Mouse (Mus musculus): ENCODE measurements around the gene Rassf3.

The Rassf3 gene

DNA sequence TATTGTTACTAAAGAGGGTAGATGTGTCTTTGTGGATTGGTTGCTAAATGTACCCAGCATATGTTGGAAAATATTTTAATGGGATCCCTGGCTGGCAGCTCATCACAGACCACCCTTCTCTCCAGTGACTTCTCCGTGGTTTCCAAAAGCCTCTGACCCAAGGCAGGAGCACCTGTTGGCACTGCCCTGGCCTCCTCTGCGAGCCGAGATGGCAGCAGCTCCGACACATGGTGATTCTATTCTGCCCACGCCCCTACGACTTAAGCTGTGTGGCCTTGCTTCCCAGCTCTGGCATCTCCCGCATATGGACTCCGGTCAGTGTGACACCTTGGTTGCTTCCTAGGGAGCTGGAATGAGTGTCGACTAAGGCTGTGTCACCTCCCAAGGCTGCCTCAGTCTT lies 73.0 kb downstream of the Rassf3 start:
- no peak for DNase-seq (ENCODE audit: low read depth, low spot score)

DNA sequence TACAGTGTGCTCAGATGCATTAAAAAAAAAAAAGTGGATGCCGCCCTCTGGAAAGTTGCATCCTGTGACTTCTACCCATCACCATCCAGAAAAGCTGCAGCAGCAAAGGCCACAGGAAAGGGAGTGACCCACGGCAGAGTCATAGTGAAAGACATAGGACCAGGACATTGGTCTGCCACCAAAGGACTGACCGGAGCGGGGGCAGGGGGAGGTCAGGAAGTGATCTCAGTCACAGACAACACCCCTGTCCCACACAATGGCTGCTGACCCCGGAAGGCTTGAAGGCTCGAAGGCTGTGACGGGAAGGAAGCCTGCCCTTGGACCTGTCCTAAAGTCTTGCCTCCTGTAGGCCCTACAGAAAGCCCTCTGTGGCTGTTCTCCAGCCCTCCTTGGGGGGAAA lies 75.1 kb downstream of the Rassf3 start:
- no peak for DNase-seq (ENCODE audit: low read depth, low spot score)

DNA sequence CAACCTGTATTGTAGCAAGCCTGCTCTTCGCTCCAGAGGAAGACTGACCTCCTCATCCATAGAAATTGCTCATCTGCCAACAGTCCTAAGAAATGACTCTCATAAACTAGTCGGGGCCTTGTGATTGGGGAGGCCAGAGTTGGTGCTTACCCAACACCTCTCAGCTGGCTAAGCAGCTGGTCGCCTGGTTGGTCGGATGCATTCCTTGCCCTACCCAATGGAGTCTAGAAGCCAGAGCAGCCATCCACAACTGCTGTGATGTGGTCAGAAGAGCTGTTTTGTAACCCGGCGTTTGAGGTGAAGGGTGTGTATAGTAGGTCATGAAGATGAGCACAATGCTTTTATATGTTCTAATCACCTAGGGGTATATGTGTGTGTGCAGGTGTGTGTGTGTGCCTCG lies 77.5 kb downstream of the Rassf3 start:
- DNase-seq (ENCODE audit: low read depth, low spot score) = no peak

DNA sequence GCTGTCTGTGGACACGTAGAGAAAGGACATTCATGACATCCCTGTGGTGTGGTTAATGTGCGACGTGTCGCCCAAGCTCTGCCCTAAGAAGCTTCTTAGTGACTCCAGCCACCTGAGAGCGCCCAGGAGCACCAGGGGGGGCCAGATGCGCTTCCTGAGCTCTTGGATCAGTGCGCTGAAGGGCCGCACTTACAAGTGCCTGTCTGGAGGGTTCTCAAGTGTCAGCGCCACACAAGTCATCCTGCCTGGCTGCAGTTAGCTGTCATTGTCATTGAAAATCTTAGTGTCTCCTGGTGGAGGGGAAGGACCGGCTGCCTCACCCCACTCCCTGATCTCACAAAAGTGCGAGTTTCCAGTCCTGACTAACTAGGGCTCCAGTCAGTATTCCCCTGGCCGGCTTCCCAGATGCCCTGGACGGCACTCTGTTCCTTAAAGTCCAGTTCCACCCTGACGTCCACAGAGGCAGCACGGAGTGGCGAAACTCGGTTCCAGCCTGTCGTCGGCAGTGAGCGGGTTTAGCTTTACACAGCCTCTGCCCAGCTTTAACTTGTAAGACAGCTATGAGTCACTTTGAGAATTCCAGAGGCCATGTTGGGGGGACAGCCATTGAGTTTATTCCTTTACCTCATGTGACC lies 80.5 kb downstream of the Rassf3 start:
- DNase-seq (ENCODE audit: low read depth, low spot score) = no peak

- DNase-seq (ENCODE audit: low read depth, low spot score) = no peak
These were observed 81.3 kb downstream of the Rassf3 start for GRCm38 (mm10) chr10:121394789-121395325.

DNA sequence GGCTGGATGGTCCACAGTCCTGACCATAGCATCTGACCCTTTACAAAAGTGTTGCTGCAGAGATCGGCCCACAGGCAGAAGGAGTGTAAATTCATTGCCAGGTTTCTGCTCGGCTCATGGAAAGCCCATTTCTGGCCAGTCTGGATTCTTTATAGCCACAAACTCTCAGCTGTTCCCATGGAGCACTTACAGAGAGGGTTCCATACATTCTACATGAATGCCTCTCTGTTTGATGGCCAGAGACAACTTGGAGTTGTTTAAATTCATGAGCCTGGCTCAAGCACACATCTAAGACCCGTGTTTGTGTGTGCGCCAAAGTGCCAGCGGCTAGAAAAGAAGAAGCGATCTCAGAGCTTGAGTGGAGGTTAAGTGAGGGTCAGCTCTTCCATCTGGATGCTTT lies 81.9 kb downstream of the Rassf3 start:
- DNase-seq (ENCODE audit: low read depth, low spot score) = no peak

- no peak for DNase-seq (ENCODE audit: low read depth, low spot score)
These were observed 84.2 kb downstream of the Rassf3 start for GRCm38 (mm10) chr10:121391901-121392300.

GRCm38 (mm10) chr10:121390602-121391001 lies 85.5 kb downstream of the Rassf3 start:
- DNase-seq (ENCODE audit: low read depth, low spot score) = no peak

DNA sequence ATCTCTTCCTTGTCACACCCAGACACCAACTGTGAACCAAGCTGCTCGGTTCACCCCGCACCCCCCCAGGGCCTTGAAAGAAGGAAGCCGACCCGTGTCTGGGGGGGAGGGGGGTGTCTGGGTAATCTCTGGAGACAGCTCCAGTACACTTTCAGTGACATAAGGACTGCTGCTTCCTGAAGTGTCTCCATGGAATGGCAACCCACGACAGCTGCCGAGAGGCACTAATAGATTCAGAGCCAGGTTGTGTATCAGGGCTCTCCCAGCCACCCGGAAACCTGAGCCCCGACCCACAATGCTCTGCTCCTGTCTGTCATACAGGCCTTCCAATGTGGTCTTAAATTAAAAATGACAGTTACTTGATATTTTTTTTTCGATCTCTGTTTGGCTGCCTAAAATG lies 89.8 kb downstream of the Rassf3 start:
- DNase-seq (ENCODE audit: low read depth, low spot score) = no peak

- DNase-seq (ENCODE audit: low read depth, low spot score) = no peak
These were observed 90.5 kb downstream of the Rassf3 start for GRCm38 (mm10) chr10:121385695-121386094.

- no peak for DNase-seq (ENCODE audit: low read depth, low spot score)
These were observed 91.4 kb downstream of the Rassf3 start for GRCm38 (mm10) chr10:121384710-121385109.

- DNase-seq (ENCODE audit: low read depth, low spot score) = no peak
These were observed 94.9 kb downstream of the Rassf3 start for GRCm38 (mm10) chr10:121381280-121381679.

DNA sequence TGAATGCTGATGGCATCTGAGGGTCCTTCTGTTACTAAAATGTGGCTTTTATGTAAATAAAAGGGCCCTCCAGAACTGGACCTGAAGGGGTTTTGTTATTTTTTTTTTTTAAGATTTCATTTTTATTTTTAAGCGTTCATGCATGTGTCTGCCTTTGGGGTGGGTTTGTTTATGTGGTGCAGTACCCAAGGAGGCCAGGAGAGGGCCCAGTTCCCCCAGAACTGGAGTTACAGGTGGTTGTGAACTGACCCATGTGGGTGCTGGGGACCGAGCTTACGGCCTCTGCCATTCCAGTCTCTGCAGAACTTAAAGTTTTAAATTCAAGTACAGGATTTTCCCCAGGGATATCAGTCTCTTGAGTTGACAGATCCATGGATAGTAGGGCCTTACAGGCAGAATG lies 96.8 kb downstream of the Rassf3 start:
- DNase-seq (ENCODE audit: low read depth, low spot score) = peak; percentile 49

GRCm38 (mm10) chr10:121376530-121377271 lies 99.4 kb downstream of the Rassf3 start:
- DNase-seq (ENCODE audit: low read depth, low spot score) = peak; percentile 69

DNA sequence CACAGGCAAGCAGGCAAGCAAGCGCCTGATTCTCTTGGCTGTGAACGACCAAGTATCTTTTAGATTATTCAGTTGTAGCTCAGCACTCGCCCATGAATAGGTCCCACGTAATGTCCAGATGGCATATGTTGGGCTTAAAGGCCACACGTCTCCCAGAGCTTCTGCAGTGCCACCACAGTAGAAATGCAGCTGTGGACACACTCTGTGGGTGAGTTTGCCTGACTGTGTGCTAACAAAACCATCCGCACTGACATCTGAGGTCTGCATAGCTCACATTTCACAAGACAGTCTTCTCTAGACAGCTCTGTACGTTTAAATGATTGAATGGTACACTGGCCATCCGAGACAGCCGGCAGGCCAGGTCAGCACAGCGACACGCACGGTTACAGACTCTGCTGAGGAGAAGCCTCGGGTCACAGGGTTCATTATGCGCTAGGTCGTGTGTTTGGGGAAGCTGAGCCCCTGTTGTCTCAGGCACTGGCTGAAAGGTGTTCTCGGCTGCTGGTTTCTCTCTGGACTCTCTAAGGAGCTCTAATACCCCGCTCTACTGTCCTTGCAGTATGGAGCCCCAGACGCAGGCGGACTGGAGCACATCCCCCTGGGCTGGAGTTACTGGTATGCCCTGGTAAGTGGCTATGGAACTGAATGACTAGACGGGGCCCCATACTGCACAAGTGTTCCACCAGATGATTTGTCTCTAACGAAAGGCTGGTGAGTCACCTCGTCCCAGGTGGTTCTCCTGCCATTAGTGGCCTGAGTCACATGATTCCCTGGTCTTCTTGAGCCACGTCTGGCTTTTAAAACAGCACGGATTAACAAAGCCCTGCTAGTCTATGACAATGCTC lies 100.3 kb downstream of the Rassf3 start:
- DNase-seq (ENCODE audit: low read depth, low spot score) = no peak

DNA sequence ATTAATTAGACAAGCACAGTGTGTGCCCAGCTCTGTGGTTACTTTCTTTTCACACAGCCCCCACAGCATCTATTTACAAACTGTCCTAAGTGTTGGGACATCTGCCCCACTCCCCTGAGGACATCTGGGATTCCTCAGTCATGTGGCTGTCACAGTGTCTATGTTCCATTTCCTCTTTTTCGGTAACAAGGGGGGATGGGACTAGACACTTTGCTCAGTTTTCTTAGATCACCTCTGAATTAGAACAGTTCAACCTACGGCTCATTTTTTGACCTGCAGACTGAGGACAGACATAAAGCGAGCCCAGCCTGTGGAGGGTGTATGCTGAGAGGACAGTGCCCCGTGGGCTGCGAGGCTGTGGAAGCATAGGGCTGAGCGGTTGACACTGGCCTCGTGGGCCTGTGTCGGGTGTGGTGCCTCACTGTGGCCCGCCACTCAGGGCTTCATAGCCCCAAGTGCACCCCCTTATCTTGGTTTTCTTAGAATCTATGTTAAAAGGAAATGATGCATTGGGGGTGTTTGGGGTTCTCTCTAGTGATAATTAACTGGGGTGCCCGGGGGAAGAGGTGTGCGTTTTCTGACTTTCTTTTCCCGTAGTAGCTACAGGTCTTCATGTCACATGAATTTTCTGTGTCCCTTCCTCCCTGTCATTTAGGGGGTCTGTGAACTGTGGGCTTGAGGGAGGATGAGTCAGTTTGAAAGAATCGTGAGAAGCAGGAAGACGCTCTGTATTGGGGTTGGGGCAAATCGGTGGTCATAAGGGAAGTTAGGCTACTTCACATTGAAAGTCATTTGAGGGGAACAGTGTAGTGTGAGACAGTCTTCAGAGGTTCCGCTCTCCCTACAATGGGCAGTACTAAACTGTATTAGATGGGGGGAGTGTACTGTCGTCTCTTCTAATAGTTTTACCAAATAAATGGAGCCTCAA lies 101.2 kb downstream of the Rassf3 start:
- DNase-seq (ENCODE audit: low read depth, low spot score) = no peak

- peak; percentile 49 for DNase-seq (ENCODE audit: low read depth, low spot score)
These were observed 102.1 kb downstream of the Rassf3 start for GRCm38 (mm10) chr10:121374013-121374412.

DNA sequence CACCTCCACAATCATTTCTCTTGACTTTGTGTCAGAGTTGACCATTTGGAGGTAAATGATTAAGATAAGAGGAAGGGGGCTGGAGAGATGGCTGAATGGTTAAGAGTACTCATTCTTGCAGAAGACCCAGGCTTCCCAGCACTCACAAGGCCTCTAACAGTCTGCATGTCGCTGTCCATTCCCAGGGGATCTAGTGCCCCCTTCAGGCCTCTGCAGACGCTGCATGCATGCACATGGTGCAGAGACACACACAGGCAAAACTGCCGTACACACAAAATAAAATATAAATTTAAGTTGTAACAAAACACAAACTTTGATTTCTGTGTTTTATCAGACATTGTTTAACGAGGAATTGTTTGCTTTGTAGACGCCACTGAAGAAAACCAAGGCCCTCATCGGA lies 105.4 kb downstream of the Rassf3 start:
- peak; percentile 75 for DNase-seq (ENCODE audit: low read depth, low spot score)

GRCm38 (mm10) chr10:121368783-121369465 lies 107.2 kb downstream of the Rassf3 start:
- no peak for DNase-seq (ENCODE audit: low read depth, low spot score)

DNA sequence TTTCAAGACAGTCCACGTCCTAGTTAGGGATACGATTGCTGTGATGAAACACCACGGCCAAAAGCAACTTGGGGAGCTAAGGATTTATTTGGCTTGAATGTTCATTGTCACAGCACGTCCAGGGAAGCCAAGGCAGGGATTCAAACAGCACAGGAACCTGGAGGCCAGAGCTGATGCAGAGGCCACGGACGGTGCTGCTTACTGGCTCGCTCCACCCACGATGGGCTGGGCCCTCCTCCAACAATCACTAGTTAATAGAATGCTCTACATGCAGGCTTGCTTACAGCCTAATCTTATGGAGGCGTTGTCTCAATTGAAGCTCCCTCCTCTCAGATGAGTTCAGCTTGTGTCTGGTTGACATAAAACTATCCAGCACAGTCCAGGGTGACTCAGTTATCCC lies 108.4 kb downstream of the Rassf3 start:
- no peak for DNase-seq (ENCODE audit: low read depth, low spot score)

DNA sequence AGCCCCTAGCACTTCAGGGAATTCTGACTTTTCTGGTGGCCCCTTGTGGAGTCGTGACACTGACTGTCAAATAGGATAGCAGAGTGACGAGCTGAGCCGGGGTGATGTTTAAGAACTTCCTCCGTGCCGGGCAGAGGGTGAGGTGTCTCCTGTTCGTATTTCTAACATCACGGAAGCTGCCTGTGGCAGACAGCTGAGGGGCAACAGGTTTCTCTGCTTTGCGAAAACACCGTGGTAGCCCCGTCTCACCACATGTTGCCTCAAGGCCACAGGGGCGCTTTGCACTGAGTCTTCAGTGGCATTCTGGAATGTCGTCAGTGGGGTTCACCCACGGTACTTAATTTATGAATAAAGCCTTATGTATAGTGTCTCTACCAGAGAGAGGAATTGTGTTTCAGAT lies 108.9 kb downstream of the Rassf3 start:
- DNase-seq (ENCODE audit: low read depth, low spot score) = no peak

Data from R1 (cell line).